Mouse (Mus musculus) heart, postnatal 10 days (tissue): ENCODE measurements at regions not wholly inside any gene's neighbourhood (a gene's known extent, or its start where the extent isn't known, plus 50 kb on each side); places are given as distances from the start of the nearest gene placed in this dataset.

Experiments used
- DNase-seq, 2 experiments: peaks; one replicate each; pipeline ENCODE4 v3.0.0; 2021
- intact Hi-C: fragments of 180-260 bp; cut with DNase I; formaldehyde crosslinking; loops from one replicate; pipeline ENCODE4 v1.15.1; 2025

GRCm38 (mm10) chr16:30013943-30014342, 50.2 kb upstream of the Hes1 start:
- no peak for DNase-seq

More at GRCm38 (mm10) chr16:30013943-30014342, 50.2 kb upstream of the Hes1 start:
- intact Hi-C loops = no loop called here
